ENCODE assay signal across 8 mouse cellular contexts in the genomic region with DNA sequence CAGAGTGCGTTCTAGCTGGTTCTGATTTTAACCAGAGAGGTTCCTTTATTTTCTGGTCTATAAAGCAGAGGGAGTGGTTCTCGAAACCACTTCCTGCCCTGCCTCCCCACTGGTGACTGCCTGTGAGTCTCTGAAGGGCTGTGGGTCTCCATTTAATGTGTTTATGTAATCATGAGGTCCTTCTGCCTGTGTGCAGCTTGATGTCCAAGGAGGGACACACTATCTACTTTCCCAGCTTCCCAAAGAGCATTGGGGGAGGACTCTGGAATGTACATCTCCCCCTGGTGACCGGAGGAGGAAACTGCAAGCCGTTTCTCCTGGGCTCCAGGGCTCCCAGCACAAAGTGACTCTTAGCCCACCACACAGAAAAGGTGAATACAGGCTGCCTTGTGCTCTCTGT.
A peak's percentile ranks its signal among the peaks of the same experiment; 100 is the strongest.
DNase-seq lines count a peak whose midpoint lies in the region; ATAC-seq and TF ChIP-seq lines count a peak whose summit lies in the region.

No protein-coding gene starts in this region.

- intact Hi-C loops in gastrocnemius, postnatal 14 days (cut with DNase I; ENCODE audit: low total_unique reads) = loop anchor here (5.0 to 10.0 kb wide), 2 partner anchors 94 to 117 kb away; a partner anchor contains a TSS

- WGBS in hindbrain, embryonic 10.5 days = 56% methylated on average over 4 of the region's 4 CpGs
- WGBS in hindbrain, embryonic 13.5 days = 57% methylated on average over 4 of the region's 4 CpGs
- 7% methylated on average over 4 of the region's 4 CpGs for WGBS in macrophage (ENCODE audit: missing documents)
- 56% methylated on average over 4 of the region's 4 CpGs for WGBS in stomach, postnatal 0 days

- peaks cover 16% of the 10 kb centered on the region for H3K4me1 ChIP-seq in hindbrain, embryonic 10.5 days (replicated peaks)
- peaks cover 6% of the 10 kb centered on the region; the same call in 1 of the 2 replicates for H3K4me1 ChIP-seq in hindbrain, embryonic 13.5 days (replicated peaks)
- H3K4me1 ChIP-seq in stomach, postnatal 0 days (replicated peaks; ENCODE audit: control insufficient read depth, insufficient read depth) = 0 out of 2 replicates have a peak, but pooled peaks cover 1% of the 10 kb centered on the region

- no peaks in the 10 kb centered on the region for H3K9me3 ChIP-seq in hindbrain, embryonic 10.5 days
- no peaks in the 10 kb centered on the region for H3K9me3 ChIP-seq in hindbrain, embryonic 13.5 days
- no peaks in the 10 kb centered on the region for H3K9me3 ChIP-seq in stomach, postnatal 0 days (ENCODE audit: control insufficient read depth, low read length)

- no peak overlapping the region for H3K4me2 ChIP-seq in hindbrain, embryonic 13.5 days
- no peak overlapping the region for H3K4me2 ChIP-seq in stomach, postnatal 0 days (replicated peaks; ENCODE audit: low read depth)

- H3K4me3 ChIP-seq in hindbrain, embryonic 10.5 days = no peak overlapping the region
- H3K4me3 ChIP-seq in hindbrain, embryonic 13.5 days = no peak overlapping the region
- H3K4me3 ChIP-seq in macrophage (ENCODE audit: inconsistent target) = no peak overlapping the region
- no peak overlapping the region for H3K4me3 ChIP-seq in stomach, postnatal 0 days (ENCODE audit: low read depth, low read length)

- no peaks in the 10 kb centered on the region for H3K27me3 ChIP-seq in hindbrain, embryonic 10.5 days (ENCODE audit: insufficient read depth, poor library complexity, severe bottlenecking)
- no peaks in the 10 kb centered on the region for H3K27me3 ChIP-seq in hindbrain, embryonic 13.5 days
- no peaks in the 10 kb centered on the region for H3K27me3 ChIP-seq in stomach, postnatal 0 days (ENCODE audit: control insufficient read depth, insufficient read depth, low read length)

- peak; percentile 83 for TF ChIP-seq CTCF in stomach, postnatal 0 days (IDR thresholded peaks at IDR 0.05; ENCODE audit: low read depth)

- TF ChIP-seq EP300 in stomach, postnatal 0 days (optimal IDR thresholded peaks at IDR 0.05) = no peak

- H3K36me3 ChIP-seq in hindbrain, embryonic 10.5 days = no peaks in the 10 kb centered on the region
- no peaks in the 10 kb centered on the region for H3K36me3 ChIP-seq in hindbrain, embryonic 13.5 days
- H3K36me3 ChIP-seq in macrophage (ENCODE audit: inconsistent target) = no peaks in the 10 kb centered on the region
- H3K36me3 ChIP-seq in stomach, postnatal 0 days (ENCODE audit: control insufficient read depth, insufficient read depth, low read length) = no peaks in the 10 kb centered on the region

- H3K79me2 ChIP-seq in macrophage (ENCODE audit: inconsistent target) = no peaks in the 10 kb centered on the region

- no peak overlapping the region for H3K27ac ChIP-seq in hindbrain, embryonic 10.5 days
- H3K27ac ChIP-seq in hindbrain, embryonic 13.5 days = no peak overlapping the region
- H3K27ac ChIP-seq in macrophage = peak overlapping the region; percentile 31
- H3K27ac ChIP-seq in stomach, postnatal 0 days (replicated peaks) = no peak overlapping the region

- peak; percentile 55 for DNase-seq in hindbrain, embryonic 10.5 days (ENCODE audit: low spot score)
- DNase-seq in ES-CJ7 (ENCODE audit: low read depth, low spot score) = peak; percentile 48
- DNase-seq in cerebellum, adult 11 months = peak; percentile 16
- DNase-seq in gastrocnemius, postnatal 14 days = peak; percentile 54
- peak; percentile 73 to 77 for DNase-seq in kidney, postnatal 4 days
- peak; percentile 48 for DNase-seq in stomach, postnatal 0 days (ENCODE audit: low spot score)

- no peak overlapping the region for H3K9ac ChIP-seq in hindbrain, embryonic 13.5 days
- H3K9ac ChIP-seq in stomach, postnatal 0 days (ENCODE audit: low read length) = no peak overlapping the region

- no peak for ATAC-seq in hindbrain, embryonic 13.5 days (ENCODE audit: low FRiP score)
- no peak for ATAC-seq in stomach, postnatal 0 days (ENCODE audit: low FRiP score, low TSS enrichment)

Comparison
In these comparisons a context has a peak if more than half of its experiments do, and no peak if none do; other contexts are left out.
1. DNase-seq: peak in every context shown above with its lines; median percentile 75 in kidney, postnatal 4 days; 55 in hindbrain, embryonic 10.5 days; 54 in gastrocnemius, postnatal 14 days; 48 in ES-CJ7; 48 in stomach, postnatal 0 days; 16 in cerebellum, adult 11 months.